Mouse (Mus musculus) MEL (cell line): ENCODE measurements at regions not wholly inside any gene's neighbourhood (a gene's known extent, or its start where the extent isn't known, plus 50 kb on each side); places are given as distances from the start of the nearest gene placed in this dataset.

Source experiments
- DNase-seq: peaks from one replicate; pipeline ENCODE4 v3.0.0; 2011; ENCODE audit warnings: low read depth, low spot score
- H3K27ac ChIP-seq: 2 replicates; pipeline ENCODE4 v1.5.1; 2012; ENCODE audit warnings: low read depth, mild to moderate bottlenecking, control low read depth, low read length, moderate library complexity; ENCODE audit not compliant: control insufficient read depth
- H3K27me3 ChIP-seq, 2 experiments: fragments of 150-350 bp in 1 of 2; sonication (generic) in 1 of 2; 2 replicates each; pipeline ENCODE4 v1.6.1; 2012; ENCODE audit warnings: low read length in 2 of 2, mild to moderate bottlenecking in 2 of 2, improper control_type of control experiment in 1 of 2, moderate library complexity in 1 of 2; ENCODE audit not compliant: insufficient read depth in 2 of 2, control insufficient read depth in 1 of 2
- H3K36me3 ChIP-seq, 2 experiments: 2 replicates each; pipeline ENCODE4 v1.6.1; 2012 to 2014; ENCODE audit warnings: low read length in 2 of 2, improper control_type of control experiment in 1 of 2, inconsistent platforms in 1 of 2, mild to moderate bottlenecking in 1 of 2; ENCODE audit not compliant: insufficient read depth in 2 of 2, control insufficient read depth in 1 of 2
- H3K4me1 ChIP-seq, 2 experiments: fragments of 150-350 bp in 1 of 2; sonication (generic) in 1 of 2; 2 replicates each; pipeline ENCODE4 v1.6.1; 2012; ENCODE audit warnings: low read length in 2 of 2, improper control_type of control experiment in 1 of 2, mild to moderate bottlenecking in 1 of 2; ENCODE audit not compliant: insufficient read depth in 2 of 2, control insufficient read depth in 1 of 2
- H3K4me3 ChIP-seq, 2 experiments: fragments of 150-350 bp in 1 of 2; sonication (generic) in 1 of 2; 2 replicates each; pipeline ENCODE4 v1.5.1; 2012; ENCODE audit warnings: low read depth in 2 of 2, low read length in 2 of 2, mild to moderate bottlenecking in 2 of 2, moderate library complexity in 2 of 2, control low read depth in 1 of 2, improper control_type of control experiment in 1 of 2; ENCODE audit not compliant: control insufficient read depth in 1 of 2, insufficient read depth in 1 of 2
- H3K79me2 ChIP-seq: 2 replicates; pipeline ENCODE4 v1.6.1; 2012; ENCODE audit warnings: mild to moderate bottlenecking, low read length, moderate library complexity; ENCODE audit not compliant: control insufficient read depth, poor library complexity, insufficient read depth
- H3K9ac ChIP-seq: 2 replicates; pipeline ENCODE4 v1.6.1; 2012; ENCODE audit warnings: low read depth, mild to moderate bottlenecking, control low read depth, low read length, moderate library complexity; ENCODE audit not compliant: control insufficient read depth, poor library complexity, severe bottlenecking
- H3K9me3 ChIP-seq: fragments of 150-350 bp; sonication (generic); replicated peaks from 2 replicates; pipeline ENCODE4 v1.6.1; 2012; ENCODE audit warnings: mild to moderate bottlenecking, low read length, improper control_type of control experiment, moderate library complexity; ENCODE audit not compliant: insufficient read depth
- BHLHE40 ChIP-seq: IDR thresholded peaks from 2 replicates; pipeline ENCODE4 v1.6.1; 2012; ENCODE audit warnings: low read depth, mild to moderate bottlenecking, inconsistent platforms, low read length, improper control_type of control experiment, borderline replicate concordance
- CHD1 ChIP-seq: IDR thresholded peaks from 2 replicates; pipeline ENCODE4 v1.6.1; 2012; ENCODE audit warnings: low read depth, mild to moderate bottlenecking, inconsistent platforms, low read length, improper control_type of control experiment
- CHD2 ChIP-seq: IDR thresholded peaks from 2 replicates; pipeline ENCODE4 v1.6.1; 2011; ENCODE audit warnings: low read length, improper control_type of control experiment
- CTCF ChIP-seq, 3 experiments: IDR thresholded peaks in 2 of 3; conservative IDR thresholded peaks in 1 of 3; 2 replicates each; pipeline ENCODE4 v1.5.1; 2011 to 2012; ENCODE audit warnings: low read length in 3 of 3, low read depth in 2 of 3, mild to moderate bottlenecking in 2 of 3, improper control_type of control experiment in 1 of 3, inconsistent platforms in 1 of 3, mixed read lengths in 1 of 3, moderate library complexity in 1 of 3; ENCODE audit not compliant: control insufficient read depth in 1 of 3, insufficient read depth in 1 of 3, poor library complexity in 1 of 3, severe bottlenecking in 1 of 3
- E2F4 ChIP-seq: IDR thresholded peaks from 2 replicates; pipeline ENCODE4 v1.6.1; 2011; ENCODE audit warnings: low read depth, low read length, improper control_type of control experiment, borderline replicate concordance
- GABPA ChIP-seq: IDR thresholded peaks from 2 replicates; pipeline ENCODE4 v1.6.1; 2012; ENCODE audit warnings: low read depth, mild to moderate bottlenecking, inconsistent platforms, low read length, improper control_type of control experiment, moderate library complexity
- HCFC1 ChIP-seq: IDR thresholded peaks from 2 replicates; pipeline ENCODE4 v1.6.1; 2012; ENCODE audit warnings: low read depth, mild to moderate bottlenecking, inconsistent platforms, low read length, improper control_type of control experiment, moderate library complexity
- MAFK ChIP-seq: IDR thresholded peaks from 2 replicates; pipeline ENCODE4 v1.6.1; 2011; ENCODE audit warnings: low read depth, mild to moderate bottlenecking, low read length, improper control_type of control experiment, borderline replicate concordance
- MAX ChIP-seq: IDR thresholded peaks from 2 replicates; pipeline ENCODE4 v1.6.1; 2011; ENCODE audit warnings: low read length, improper control_type of control experiment
- MAZ ChIP-seq: IDR thresholded peaks from 2 replicates; pipeline ENCODE4 v1.6.1; 2012; ENCODE audit warnings: low read depth, mild to moderate bottlenecking, inconsistent platforms, low read length, improper control_type of control experiment
- MXI1 ChIP-seq: IDR thresholded peaks from 2 replicates; pipeline ENCODE4 v1.6.1; 2011; ENCODE audit warnings: mild to moderate bottlenecking, low read depth, low read length, improper control_type of control experiment
- MYB ChIP-seq: IDR thresholded peaks from 2 replicates; pipeline ENCODE4 v1.6.1; 2011; ENCODE audit warnings: mild to moderate bottlenecking, low read depth, low read length, improper control_type of control experiment
- NELFE ChIP-seq: IDR thresholded peaks from 2 replicates; pipeline ENCODE4 v1.6.1; 2011; ENCODE audit warnings: low read depth, low read length, improper control_type of control experiment
- NRF1 ChIP-seq: IDR thresholded peaks from 2 replicates; pipeline ENCODE4 v1.6.1; 2014; ENCODE audit warnings: low read depth, mild to moderate bottlenecking, inconsistent platforms, low read length, improper control_type of control experiment, moderate library complexity; ENCODE audit not compliant: poor library complexity, insufficient read depth, severe bottlenecking
- POLR2AphosphoS2 ChIP-seq: IDR thresholded peaks from 2 replicates; pipeline ENCODE4 v1.6.1; 2011; ENCODE audit warnings: low read length, improper control_type of control experiment
- POLR2AphosphoS5 ChIP-seq: IDR thresholded peaks from 2 replicates; pipeline ENCODE4 v1.6.1; 2012; ENCODE audit warnings: low read depth, borderline replicate concordance, mild to moderate bottlenecking, inconsistent platforms, low read length, moderate library complexity, mixed read lengths
- RCOR1 ChIP-seq: IDR thresholded peaks from 2 replicates; pipeline ENCODE4 v1.6.1; 2012; ENCODE audit warnings: low read depth, mild to moderate bottlenecking, inconsistent platforms, low read length, improper control_type of control experiment
- TCF12 ChIP-seq: IDR thresholded peaks from 2 replicates; pipeline ENCODE4 v1.6.1; 2014; ENCODE audit warnings: low read depth, mild to moderate bottlenecking, inconsistent platforms, low read length, improper control_type of control experiment, moderate library complexity
- UBTF ChIP-seq: IDR thresholded peaks from 2 replicates; pipeline ENCODE4 v1.6.1; 2012; ENCODE audit warnings: low read depth, mild to moderate bottlenecking, inconsistent platforms, low read length, improper control_type of control experiment, moderate library complexity, borderline replicate concordance; ENCODE audit not compliant: insufficient read depth
- USF1 ChIP-seq: IDR thresholded peaks from 2 replicates; pipeline ENCODE4 v1.6.1; 2014; ENCODE audit warnings: low read depth, mild to moderate bottlenecking, inconsistent platforms, low read length, improper control_type of control experiment, moderate library complexity
- ZKSCAN1 ChIP-seq: IDR thresholded peaks from 2 replicates; pipeline ENCODE4 v1.6.1; 2012; ENCODE audit warnings: low read depth, mild to moderate bottlenecking, inconsistent platforms, low read length, improper control_type of control experiment, moderate library complexity
- ZNF384 ChIP-seq: IDR thresholded peaks from 2 replicates; pipeline ENCODE4 v1.6.1; 2012; ENCODE audit warnings: low read depth, mild to moderate bottlenecking, inconsistent platforms, low read length, improper control_type of control experiment

GRCm38 (mm10) chr14:76935453-76935852 is 101.1 kb upstream of the Ccdc122 start:
- Histone ChIP-seq H3K79me2 (no peaks in the 10 kb centered on the region), H3K27me3 (no peaks in the 10 kb centered on the region)
- no peak for TF ChIP-seq TCF12
- TF ChIP-seq NRF1: no peak
- no peak for TF ChIP-seq E2F4
- no peak for TF ChIP-seq MXI1
- no peak for TF ChIP-seq UBTF
- TF ChIP-seq POLR2AphosphoS5: no peak
- TF ChIP-seq POLR2AphosphoS2: no peak
- TF ChIP-seq MYB: no peak
- TF ChIP-seq BHLHE40: no peak
- no peak for TF ChIP-seq USF1
- no peak for TF ChIP-seq NELFE
- TF ChIP-seq CHD2: no peak
- TF ChIP-seq MAFK: no peak
- TF ChIP-seq HCFC1: no peak
- TF ChIP-seq MAX: no peak
- no peak for TF ChIP-seq ZNF384
- TF ChIP-seq CTCF (IDR thresholded peaks at IDR 0.05 in 2 of 3, conservative IDR thresholded peaks at IDR 0.05 in 1 of 3; ENCODE audit: control insufficient read depth in 1 of 3, insufficient read depth in 1 of 3, low read depth in 2 of 3, low read length in 3 of 3, poor library complexity in 1 of 3, severe bottlenecking in 1 of 3): no peak
- no peak for TF ChIP-seq GABPA
- no peak for TF ChIP-seq ZKSCAN1

GRCm38 (mm10) chr14:76932890-76933289 is 103.7 kb upstream of the Ccdc122 start:
- no peak overlapping the region for H3K9ac ChIP-seq
- no peak for TF ChIP-seq RCOR1
- TF ChIP-seq MAZ: no peak
- TF ChIP-seq MAFK: no peak
- TF ChIP-seq CHD1: no peak
- no peaks in the 10 kb centered on the region for H3K36me3 ChIP-seq
- DNase-seq: no peak
- no peaks in the 10 kb centered on the region for H3K4me1 ChIP-seq
- H3K27ac ChIP-seq: no peak overlapping the region
- H3K79me2 ChIP-seq: no peaks in the 10 kb centered on the region
- H3K4me3 ChIP-seq: no peak overlapping the region
- no peaks in the 10 kb centered on the region for H3K9me3 ChIP-seq
- H3K27me3 ChIP-seq: no peaks in the 10 kb centered on the region

More at GRCm38 (mm10) chr14:76935453-76935852, 101.1 kb upstream of the Ccdc122 start:
- no peak overlapping the region for H3K27ac ChIP-seq
- no peak overlapping the region for H3K9ac ChIP-seq
- H3K4me3 ChIP-seq: no peak overlapping the region
- H3K9me3 ChIP-seq: no peaks in the 10 kb centered on the region
- no peak for DNase-seq
- H3K36me3 ChIP-seq: no peaks in the 10 kb centered on the region
- H3K4me1 ChIP-seq: no peaks in the 10 kb centered on the region
